Mouse (Mus musculus): ENCODE measurements around the gene H2-DMb2. TPM values are rescaled to one million over a fixed set of nuclear protein-coding genes. Genes with fewer than 3 reads are reported as not detected.
"Not testable (repeated sequence)": the region's sequence is repeated elsewhere in the genome, so short reads cannot be mapped to it uniquely, and the experiment has no call there.

The H2-DMb2 gene
- polyA plus RNA-seq, 1 experiment from 2014 or later: 0.32 TPM

- Histone ChIP-seq H3K36me3 (no peaks in the 10 kb centered on the region), H3K9me3 (no peaks in the 10 kb centered on the region), H3K4me3 (replicated peaks) (0 out of 2 replicates have a peak overlapping the region, but pooled peaks have one; percentile 28), H3K4me2 (replicated peaks) (peak overlapping the region; percentile 54; the same call in 1 of the 2 replicates), H3K27ac (no peak overlapping the region), H3K4me1 (replicated peaks) (peaks cover 21% of the 10 kb centered on the region), H3K9ac (replicated peaks) (0 out of 2 replicates have a peak overlapping the region, but pooled peaks have one; percentile 6), H3K27me3 (peaks cover 61% of the 10 kb centered on the region)
- ATAC-seq: no peak
- 14% methylated on average over 5 of the region's 5 CpGs for WGBS
Measured at GRCm38 (mm10) chr17:34140240-34140639, 2.9 kb upstream of the H2-DMb2 start.

GRCm38 (mm10) chr17:34141448-34141847 is 1.7 kb upstream of the H2-DMb2 start:
- no peak overlapping the region for H3K4me2 ChIP-seq (replicated peaks)
- no peak overlapping the region; the same call in 1 of the 2 replicates for H3K9ac ChIP-seq (replicated peaks)
- no peaks in the 10 kb centered on the region for H3K36me3 ChIP-seq
- 57% methylated on average over 4 of the region's 4 CpGs for WGBS
- H3K4me3 ChIP-seq (replicated peaks): no peak overlapping the region
- H3K9me3 ChIP-seq: no peaks in the 10 kb centered on the region
- peaks cover 55% of the 10 kb centered on the region for H3K27me3 ChIP-seq
- peaks cover 18% of the 10 kb centered on the region for H3K4me1 ChIP-seq (replicated peaks)
- ATAC-seq: no peak
- no peak overlapping the region for H3K27ac ChIP-seq

GRCm38 (mm10) chr17:34142456-34143010 is 574 bp upstream of the H2-DMb2 start:
- H3K36me3 ChIP-seq: no peaks in the 10 kb centered on the region
- 89% methylated on average over 7 of the region's 7 CpGs for WGBS

GRCm38 (mm10) chr17:34143461-34143860 is 354 bp downstream of the H2-DMb2 start:
- Histone ChIP-seq H3K4me2 (replicated peaks) (no peak overlapping the region), H3K4me3 (replicated peaks) (no peak overlapping the region), H3K9ac (replicated peaks) (no peak overlapping the region), H3K27ac (no peak overlapping the region), H3K4me1 (replicated peaks) (peaks cover 18% of the 10 kb centered on the region), H3K9me3 (no peaks in the 10 kb centered on the region), H3K36me3 (no peaks in the 10 kb centered on the region), H3K27me3 (peaks cover 35% of the 10 kb centered on the region)
- no peak for ATAC-seq
- 78% methylated on average over 5 of the region's 5 CpGs for WGBS

More at GRCm38 (mm10) chr17:34142456-34143010, 574 bp upstream of the H2-DMb2 start:
- H3K9ac ChIP-seq (replicated peaks): no peak overlapping the region
- no peak overlapping the region for H3K4me2 ChIP-seq (replicated peaks)
- ATAC-seq: no peak
- H3K27ac ChIP-seq: no peak overlapping the region
- H3K27me3 ChIP-seq: peaks cover 44% of the 10 kb centered on the region
- no peaks in the 10 kb centered on the region for H3K9me3 ChIP-seq
- peaks cover 18% of the 10 kb centered on the region for H3K4me1 ChIP-seq (replicated peaks)
- H3K4me3 ChIP-seq (replicated peaks): no peak overlapping the region

DNA sequence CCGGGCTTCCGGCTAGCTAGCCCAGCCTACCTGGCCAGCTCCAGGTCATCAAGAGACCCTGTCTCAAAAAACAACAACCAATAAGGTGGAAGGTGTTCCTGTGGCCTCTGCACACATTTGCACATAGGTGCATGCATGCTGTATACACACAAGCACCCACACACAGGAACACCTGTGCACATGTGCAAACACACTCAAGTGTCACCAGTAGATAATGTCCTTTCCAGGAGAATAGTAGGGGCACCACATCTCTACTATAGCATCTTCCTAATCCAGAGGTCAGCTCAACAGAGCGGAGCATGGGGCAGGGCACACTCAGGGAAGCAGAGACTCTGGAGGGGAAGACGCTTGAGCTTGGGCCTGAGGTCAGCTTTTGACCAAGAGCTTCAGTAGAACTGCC is 1.1 kb downstream of the H2-DMb2 start:
- H3K9ac ChIP-seq (replicated peaks); H3K36me3 ChIP-seq; H3K4me2 ChIP-seq (replicated peaks); H3K27ac ChIP-seq; ATAC-seq; H3K4me3 ChIP-seq (replicated peaks); H3K9me3 ChIP-seq: not testable (repeated sequence)
- WGBS: 90% methylated on average over 4 of the region's 4 CpGs
- Histone ChIP-seq H3K27me3 (peaks cover 28% of the 10 kb centered on the region), H3K4me1 (replicated peaks) (peaks cover 13% of the 10 kb centered on the region)

DNA sequence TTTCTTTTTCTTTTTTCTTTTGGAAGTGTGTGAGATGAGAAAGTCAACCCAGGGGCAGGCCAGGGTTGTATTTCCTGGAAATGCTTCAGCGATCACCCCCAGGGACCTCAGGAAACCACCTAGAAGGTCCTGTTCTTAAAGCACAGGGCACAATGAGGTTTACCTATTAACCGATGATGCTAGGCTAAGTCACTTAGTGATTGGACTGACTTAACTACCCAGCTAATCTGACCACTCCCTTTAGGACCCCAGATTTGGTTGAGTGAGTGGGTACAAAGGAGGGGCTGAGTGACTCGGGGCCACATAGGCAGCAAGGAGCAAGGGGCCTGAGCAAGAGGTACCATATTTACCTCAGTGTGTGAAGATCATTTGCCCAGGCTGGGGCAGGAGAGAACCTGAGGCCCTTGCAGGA is 1.9 kb downstream of the H2-DMb2 start:
- H3K4me1 ChIP-seq (replicated peaks): peaks cover 6% of the 10 kb centered on the region
- ATAC-seq: no peak
- H3K27ac ChIP-seq: no peak overlapping the region
- WGBS: 67% methylated on average over 3 of the region's 3 CpGs
- H3K9ac ChIP-seq (replicated peaks): no peak overlapping the region
- no peak overlapping the region for H3K4me2 ChIP-seq (replicated peaks)
- H3K27me3 ChIP-seq: peaks cover 20% of the 10 kb centered on the region
- H3K9me3 ChIP-seq: no peaks in the 10 kb centered on the region
- H3K4me3 ChIP-seq (replicated peaks): no peak overlapping the region
- no peaks in the 10 kb centered on the region for H3K36me3 ChIP-seq

DNA sequence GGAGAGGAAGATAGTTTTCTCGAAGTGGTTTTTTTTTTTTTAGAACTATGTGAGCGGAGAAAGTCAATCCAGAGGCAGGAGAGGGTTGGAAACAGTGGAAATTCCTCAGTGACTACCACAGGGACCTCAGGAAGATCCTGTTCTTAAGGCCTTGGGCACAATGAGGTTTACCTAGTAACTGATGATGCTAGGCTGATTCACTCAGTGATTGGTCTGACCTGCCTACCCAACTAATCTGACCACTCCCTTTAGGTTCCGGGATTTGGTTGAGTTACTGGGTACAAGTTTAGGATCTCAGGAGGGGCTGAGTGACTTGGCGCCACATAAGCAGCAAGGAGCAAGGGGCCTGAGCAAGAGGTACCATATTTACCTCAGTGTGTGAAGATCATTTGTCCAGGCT is 9.8 kb downstream of the H2-DMb2 start, which contains the start of gene H2-DMb1:
H2-DMb1 (plus strand) TSS at position 150 of the 400 bp plus-strand sequence.
- no peaks in the 10 kb centered on the region for H3K36me3 ChIP-seq
- H3K4me2 ChIP-seq (replicated peaks): no peak within 1 kb of the TSS
- no peaks in the 10 kb centered on the region for H3K27me3 ChIP-seq
- no peak for ATAC-seq
- no peaks in the 10 kb centered on the region for H3K4me1 ChIP-seq (replicated peaks)
- H3K27ac ChIP-seq: no peak within 1 kb of the TSS
- H3K4me3 ChIP-seq (replicated peaks): no peak within 1 kb of the TSS
- H3K9me3 ChIP-seq: no peaks in the 10 kb centered on the region
- no peak within 1 kb of the TSS for H3K9ac ChIP-seq (replicated peaks)
- WGBS: 64% methylated on average over 4 of the region's 4 CpGs

DNA sequence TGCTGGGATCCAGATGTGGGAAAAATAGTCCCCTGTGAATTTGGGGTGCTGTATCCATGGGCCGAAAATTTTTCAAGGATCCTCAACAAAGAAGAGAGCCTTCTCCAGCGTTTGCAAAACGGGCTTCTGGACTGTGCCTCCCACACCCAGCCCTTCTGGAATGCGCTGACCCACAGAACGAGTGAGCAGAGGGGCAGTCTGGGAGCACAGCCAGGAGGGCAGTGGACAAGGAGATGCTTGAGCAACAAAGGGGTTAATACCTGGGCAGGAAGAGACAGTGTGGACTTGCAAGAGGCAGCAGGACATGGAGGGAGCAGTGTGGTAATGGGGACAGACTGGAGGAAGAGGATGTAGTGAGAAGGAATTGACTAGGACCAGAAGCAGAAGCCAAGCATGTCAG is 12.4 kb downstream of the H2-DMb2 start:
- H3K36me3 ChIP-seq: no peaks in the 10 kb centered on the region
- H3K4me2 ChIP-seq (replicated peaks): no peak overlapping the region
- 59% methylated on average over 5 of the region's 5 CpGs for WGBS
- no peak overlapping the region for H3K9ac ChIP-seq (replicated peaks)
- ATAC-seq: no peak
- no peaks in the 10 kb centered on the region for H3K9me3 ChIP-seq
- H3K27ac ChIP-seq: no peak overlapping the region
- no peaks in the 10 kb centered on the region for H3K4me1 ChIP-seq (replicated peaks)
- no peaks in the 10 kb centered on the region for H3K27me3 ChIP-seq
- H3K4me3 ChIP-seq (replicated peaks): no peak overlapping the region

GRCm38 (mm10) chr17:34164202-34164895 is 21.2 kb downstream of the H2-DMb2 start:
- Histone ChIP-seq H3K27ac (no peak overlapping the region), H3K4me3 (replicated peaks) (no peak overlapping the region), H3K36me3 (no peaks in the 10 kb centered on the region), H3K4me1 (replicated peaks) (no peaks in the 10 kb centered on the region), H3K9ac (replicated peaks) (no peak overlapping the region), H3K9me3 (no peaks in the 10 kb centered on the region), H3K27me3 (0 out of 2 replicates have a peak, but pooled peaks cover 5% of the 10 kb centered on the region), H3K4me2 (replicated peaks) (no peak overlapping the region)
- no peak for ATAC-seq
- WGBS: 42% methylated on average over 9 of the region's 9 CpGs

GRCm38 (mm10) chr17:34165033-34165730 is 22.1 kb downstream of the H2-DMb2 start:
- no peak overlapping the region for H3K27ac ChIP-seq
- ATAC-seq: no peak
- H3K27me3 ChIP-seq: 0 out of 2 replicates have a peak, but pooled peaks cover 5% of the 10 kb centered on the region
- H3K4me2 ChIP-seq (replicated peaks): no peak overlapping the region
- no peak overlapping the region for H3K4me3 ChIP-seq (replicated peaks)
- no peak overlapping the region for H3K9ac ChIP-seq (replicated peaks)
- no peaks in the 10 kb centered on the region for H3K36me3 ChIP-seq
- WGBS: 87% methylated on average over 6 of the region's 6 CpGs
- H3K9me3 ChIP-seq: no peaks in the 10 kb centered on the region
- no peaks in the 10 kb centered on the region for H3K4me1 ChIP-seq (replicated peaks)

DNA sequence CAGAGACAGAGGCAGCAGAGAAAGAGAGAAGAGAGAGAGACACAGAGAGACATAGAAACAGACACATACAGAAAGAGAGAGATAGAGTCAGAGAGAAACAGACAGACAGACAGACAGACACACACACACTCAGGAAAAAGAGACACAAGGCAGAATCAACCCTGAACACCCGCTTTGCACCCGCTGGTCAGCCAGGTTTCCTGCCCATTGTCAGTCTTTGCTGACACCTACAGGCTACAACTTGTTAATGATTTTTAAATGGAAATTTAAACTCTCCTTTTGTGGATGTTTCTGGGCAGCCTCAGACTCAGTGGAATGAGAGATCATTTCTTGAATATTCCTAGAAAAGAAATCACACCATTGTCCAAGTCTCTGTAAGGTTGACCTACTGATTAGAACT is 26.2 kb downstream of the H2-DMb2 start:
- WGBS: 2% methylated on average over 2 of the region's 2 CpGs
- H3K9me3 ChIP-seq: peaks cover 7% of the 10 kb centered on the region; the same call in 1 of the 2 replicates
- H3K36me3 ChIP-seq: no peaks in the 10 kb centered on the region
- H3K4me1 ChIP-seq (replicated peaks): no peaks in the 10 kb centered on the region
- no peak for ATAC-seq
- 0 out of 2 replicates have a peak, but pooled peaks cover 5% of the 10 kb centered on the region for H3K27me3 ChIP-seq
- no peak overlapping the region for H3K4me2 ChIP-seq (replicated peaks)
- H3K27ac ChIP-seq: no peak overlapping the region
- no peak overlapping the region for H3K4me3 ChIP-seq (replicated peaks)
- no peak overlapping the region for H3K9ac ChIP-seq (replicated peaks)

DNA sequence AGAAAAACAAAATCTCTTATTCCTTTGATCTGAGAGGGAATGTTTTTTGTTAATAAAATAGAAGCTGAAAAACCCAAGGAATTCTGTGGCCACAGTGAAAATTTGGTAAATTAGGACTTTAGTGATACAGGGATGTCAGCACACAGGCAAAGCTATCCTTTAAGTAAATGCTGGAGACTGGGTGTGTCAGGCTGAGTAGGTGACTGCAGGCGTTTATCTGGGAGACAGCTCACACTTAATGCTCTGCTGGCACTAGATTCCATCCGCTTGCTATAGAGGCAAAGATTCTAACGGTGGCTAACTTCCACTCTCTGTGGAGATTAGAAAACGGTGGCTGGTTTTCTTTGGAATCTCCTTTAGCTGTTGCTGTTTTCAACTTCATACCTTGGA is 27.4 kb downstream of the H2-DMb2 start:
- no peak for ATAC-seq
- Histone ChIP-seq H3K4me3 (replicated peaks) (no peak overlapping the region), H3K27ac (no peak overlapping the region), H3K27me3 (0 out of 2 replicates have a peak, but pooled peaks cover 5% of the 10 kb centered on the region), H3K4me1 (replicated peaks) (no peaks in the 10 kb centered on the region), H3K9me3 (peaks cover 7% of the 10 kb centered on the region; the same call in 1 of the 2 replicates), H3K36me3 (no peaks in the 10 kb centered on the region), H3K9ac (replicated peaks) (no peak overlapping the region), H3K4me2 (replicated peaks) (no peak overlapping the region)
- WGBS: 22% methylated on average over 4 of the region's 4 CpGs

Measured in midbrain, embryonic 13.5 days (tissue).